Mouse (Mus musculus): ENCODE data around the gene Zfp385b.

The Zfp385b gene

DNA sequence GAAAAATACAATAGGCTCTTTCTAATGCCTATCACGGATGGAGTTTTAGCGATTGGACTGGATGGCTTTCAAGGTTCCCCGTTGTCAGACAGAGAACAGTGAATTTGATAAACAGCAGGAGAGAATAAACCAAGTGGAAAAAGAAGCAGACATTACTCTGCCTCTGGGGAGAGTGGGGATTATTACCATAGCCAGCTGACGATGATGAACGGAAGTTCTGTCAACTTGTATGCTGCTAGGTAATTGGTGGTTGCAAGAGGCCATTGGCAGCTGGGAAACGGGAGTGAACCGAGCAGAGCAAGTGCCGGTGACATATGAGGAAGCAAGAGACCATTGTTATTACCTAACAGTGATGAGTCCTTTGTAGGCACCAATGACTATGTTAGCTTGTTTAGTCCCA lies 444.3 kb downstream of the Zfp385b start:
- DNase-seq (ENCODE audit: low read depth) = no peak

DNA sequence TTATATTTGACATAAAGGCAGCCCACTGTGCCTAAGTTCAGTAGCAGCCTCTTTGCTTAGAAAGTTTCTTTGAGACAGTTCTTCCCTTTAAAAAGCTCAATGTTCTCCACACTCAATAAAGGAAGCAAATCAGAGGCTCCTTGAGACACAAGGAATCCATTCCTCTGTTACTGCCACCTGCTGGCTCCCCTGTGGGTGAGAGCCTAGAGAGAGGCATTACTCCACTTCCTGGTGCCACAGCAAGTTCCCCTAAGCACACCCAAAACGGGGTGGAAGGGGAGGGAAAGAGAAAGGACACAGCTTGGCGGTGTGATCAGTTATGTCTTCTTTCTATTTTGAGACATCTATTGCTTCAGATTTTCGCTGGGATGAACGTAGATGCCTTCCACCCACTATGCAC lies 450.3 kb downstream of the Zfp385b start:
- no peak for DNase-seq (ENCODE audit: low read depth)
